Comparison of ENCODE assay signal across 9 mouse cellular contexts in the genomic region with DNA sequence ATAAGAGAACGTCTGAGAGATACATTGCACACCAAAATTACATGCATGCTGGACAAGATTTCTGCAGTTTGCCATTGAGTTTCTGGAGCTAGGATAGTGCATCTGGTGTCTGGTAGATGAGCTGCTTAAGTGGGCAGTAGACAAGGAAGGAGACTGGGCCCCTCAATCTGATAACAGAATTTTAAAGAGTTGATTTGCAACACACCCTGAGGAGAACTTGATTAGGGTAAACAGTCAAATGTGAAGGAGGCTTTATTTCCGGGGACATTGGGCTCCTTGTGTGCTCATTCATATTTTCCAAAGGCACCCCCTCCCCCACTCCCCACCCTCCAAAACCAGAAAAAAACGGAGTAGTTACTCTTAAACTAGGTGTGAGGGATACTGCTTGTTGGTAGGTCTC. TPM values are rescaled to one million over a fixed set of nuclear protein-coding genes. Genes with fewer than 3 reads are reported as not detected.
DNase-seq lines count a peak whose midpoint lies in the region; ATAC-seq and TF ChIP-seq lines count a peak whose summit lies in the region.
"Had no signal": no experiment of that assay in that cellular context is flagged by ENCODE, and none has a peak within 500 bp of the region (broad histone marks: within the 10 kb centered on the region; RNA-seq: fewer than 3 reads in every experiment).

No protein-coding gene starts in this region.

- H3K27ac ChIP-seq in gastrocnemius, adult 2 months = 0 out of 2 replicates have a peak overlapping the region, but pooled peaks have one; percentile 95
- H3K27ac ChIP-seq in neural tube, embryonic 11.5 days (ENCODE audit: low read depth, low read length) = no peak overlapping the region
- H3K27ac ChIP-seq in liver, embryonic 13.5 days = peak overlapping the region; percentile 91

- intact Hi-C loops in gastrocnemius, adult 2 months (cut with DNase I) = no loop called here

- H3K4me1 ChIP-seq in neural tube, embryonic 11.5 days (ENCODE audit: control insufficient read depth, insufficient read depth, low read length) = peaks cover 10% of the 10 kb centered on the region
- H3K4me1 ChIP-seq in liver, embryonic 13.5 days (replicated peaks) = peaks cover 51% of the 10 kb centered on the region

- no peak overlapping the region for H3K9ac ChIP-seq in neural tube, embryonic 11.5 days (ENCODE audit: low read length)
- 0 out of 2 replicates have a peak overlapping the region, but pooled peaks have one; percentile 94 for H3K9ac ChIP-seq in liver, embryonic 13.5 days

- DNase-seq in gastrocnemius, adult 2 months = no peak
- DNase-seq in gastrocnemius, postnatal 25 days = no peak
- DNase-seq in neural tube, embryonic 11.5 days (ENCODE audit: low spot score) = no peak
- no peak for DNase-seq in neural tube, embryonic 10.5 days (ENCODE audit: extremely low spot score, low spot score)
- DNase-seq in liver, embryonic 13.5 days = peak; percentile 26
- DNase-seq in cerebellum, postnatal 10 days = no peak
- no peak for DNase-seq in layer of hippocampus, postnatal 14 days (ENCODE audit: low spot score in 2 of 2)
- no peak for DNase-seq in frontal cortex, adult 2 months (ENCODE audit: extremely low spot score in 1 of 2, low spot score in 1 of 2)
- DNase-seq: B cell, adult 2 months had no signal

- no peaks in the 10 kb centered on the region for H3K27me3 ChIP-seq in neural tube, embryonic 11.5 days (ENCODE audit: control insufficient read depth, insufficient read depth, low read length)
- no peaks in the 10 kb centered on the region for H3K27me3 ChIP-seq in liver, embryonic 13.5 days

- TF ChIP-seq CTCF in gastrocnemius, adult 2 months (IDR thresholded peaks at IDR 0.05) = no peak

- WGBS in neural tube, embryonic 11.5 days = 74% methylated on average over 3 of the region's 3 CpGs
- 20% methylated on average over 3 of the region's 3 CpGs for WGBS in liver, embryonic 13.5 days (ENCODE audit: insufficient replicate concordance)

- ATAC-seq in neural tube, embryonic 11.5 days (ENCODE audit: insufficient read depth, low FRiP score, low TSS enrichment) = no peak
- ATAC-seq in liver, embryonic 13.5 days (ENCODE audit: low read depth) = peak; percentile 25; the same call in 1 of the 2 replicates

- peak overlapping the region; percentile 85 for H3K4me3 ChIP-seq in gastrocnemius, adult 2 months
- H3K4me3 ChIP-seq in neural tube, embryonic 11.5 days (ENCODE audit: low read depth, low read length) = no peak overlapping the region
- H3K4me3 ChIP-seq in liver, embryonic 13.5 days (replicated peaks) = peak overlapping the region; percentile 96

- H3K36me3 ChIP-seq in neural tube, embryonic 11.5 days (ENCODE audit: control insufficient read depth, insufficient read depth, low read length) = no peaks in the 10 kb centered on the region
- H3K36me3 ChIP-seq in liver, embryonic 13.5 days = no peaks in the 10 kb centered on the region

- no peaks in the 10 kb centered on the region for H3K9me3 ChIP-seq in neural tube, embryonic 11.5 days (ENCODE audit: control insufficient read depth, low read length)
- no peaks in the 10 kb centered on the region for H3K9me3 ChIP-seq in liver, embryonic 13.5 days (replicated peaks)

- peak overlapping the region; percentile 80; the same call in 1 of the 2 replicates for H3K4me2 ChIP-seq in neural tube, embryonic 11.5 days (ENCODE audit: low read depth)
- H3K4me2 ChIP-seq in liver, embryonic 13.5 days = peak overlapping the region; percentile 97

RNA-seq across cellular contexts. Expression of a gene that starts 2.0 kb away (rescaled TPM):
- total RNA-seq in gastrocnemius, adult 2 months (2021) = 1 to 10 TPM; 4.4 to 9.3 TPM
- 1 to 10 TPM; 3.5 to 4.6 TPM for total RNA-seq in gastrocnemius, postnatal 25 days (2021)
- 18.5 and 18.9 TPM in 2 replicates for polyA plus RNA-seq in neural tube, embryonic 11.5 days (2014; fragmentation: Nextera tagmentation; extraction: Ambion mirVana)
- polyA plus RNA-seq in liver, embryonic 13.5 days (2015; fragmentation: Nextera tagmentation; extraction: Ambion mirVana) = 2.5 and 2.9 TPM in 2 replicates
- 10 to 100 TPM; 51.4 to 52.5 TPM for total RNA-seq in layer of hippocampus, postnatal 14 days (2021)
- 27.2 and 28.2 TPM in 2 replicates for polyA plus RNA-seq in frontal cortex, adult 2 months (2012; rRNA removed)

Comparison
In these comparisons a context has a peak if more than half of its experiments do, and no peak if none do; other contexts are left out.
1. RNA of a gene that starts 2.0 kb away (total RNA-seq): 51.4 to 52.5 TPM in layer of hippocampus, postnatal 14 days; 4.4 to 9.3 TPM in gastrocnemius, adult 2 months and 3.5 to 4.6 TPM in gastrocnemius, postnatal 25 days; every median in the first group is over 4 times any median in the second.